Mouse (Mus musculus): ENCODE results near the gene Tmem129. TPM values are rescaled to one million over a fixed set of nuclear protein-coding genes. Genes with fewer than 3 reads are reported as not detected.

Gene Tmem129
- total RNA-seq, 1 experiment from 2014 or later = 24.8 TPM

Other genes with a start within 250 kb of the Tmem129 start
- not detected in 2 replicates for gene Nkx1-1, start 224.4 kb downstream of the Tmem129 start, total RNA-seq (2017)
- 18.6 and 20.8 TPM in 2 replicates for gene Fam53a, start 28.8 kb downstream of the Tmem129 start, total RNA-seq (2017)
- not detected in 2 replicates for gene Gm9903, start 28.5 kb downstream of the Tmem129 start, total RNA-seq (2017)
- 286 and 289 TPM in 2 replicates for gene Slbp, start 5.8 kb downstream of the Tmem129 start, total RNA-seq (2017)
- gene Tacc3, start 288 bp downstream of the Tmem129 start, total RNA-seq (2017) = 161 and 162 TPM in 2 replicates
- gene Fgfr3, start 63.3 kb upstream of the Tmem129 start, total RNA-seq (2017) = 0.09 TPM in 1 of 2 replicates, not detected in the other
- gene Letm1, start 124.4 kb upstream of the Tmem129 start, total RNA-seq (2017) = 22.3 and 23.9 TPM in 2 replicates
- gene Nsd2, start 162.3 kb upstream of the Tmem129 start, total RNA-seq (2017) = 94.2 and 113 TPM in 2 replicates

All from common myeloid progenitor, adult 5-6 weeks (primary cell).